Mouse (Mus musculus) urinary bladder, postnatal 14 days (tissue): ENCODE measurements at regions not wholly inside any gene's neighbourhood (a gene's known extent, or its start where the extent isn't known, plus 50 kb on each side); places are given as distances from the start of the nearest gene placed in this dataset.

Source experiments
- DNase-seq: peaks from one replicate; pipeline ENCODE4 v3.0.0; 2021; ENCODE audit warnings: low spot score

- DNase-seq = no peak
These were observed 219.4 kb upstream of the Mdfic start for GRCm38 (mm10) chr6:15501063-15501462.

DNA sequence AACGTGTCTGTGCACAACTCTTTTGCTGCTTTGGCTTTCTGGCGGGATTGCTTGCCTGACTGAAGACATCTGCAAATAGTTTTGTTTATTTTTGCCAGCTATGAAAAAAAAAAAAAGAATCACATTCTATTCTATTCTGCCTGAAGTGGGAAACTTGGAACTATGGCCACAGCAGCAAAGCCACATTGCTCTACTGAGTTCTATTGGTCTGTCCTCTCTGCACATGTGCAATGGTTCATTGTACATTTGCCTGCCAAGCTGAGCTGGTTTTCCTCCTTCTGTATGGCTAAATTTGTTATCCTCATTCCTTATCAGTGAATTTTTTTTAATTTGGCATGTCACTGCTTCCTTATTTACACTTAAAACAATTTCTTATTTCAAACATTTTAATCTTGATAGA lies 211.1 kb upstream of the Mdfic start:
- no peak for DNase-seq

DNA sequence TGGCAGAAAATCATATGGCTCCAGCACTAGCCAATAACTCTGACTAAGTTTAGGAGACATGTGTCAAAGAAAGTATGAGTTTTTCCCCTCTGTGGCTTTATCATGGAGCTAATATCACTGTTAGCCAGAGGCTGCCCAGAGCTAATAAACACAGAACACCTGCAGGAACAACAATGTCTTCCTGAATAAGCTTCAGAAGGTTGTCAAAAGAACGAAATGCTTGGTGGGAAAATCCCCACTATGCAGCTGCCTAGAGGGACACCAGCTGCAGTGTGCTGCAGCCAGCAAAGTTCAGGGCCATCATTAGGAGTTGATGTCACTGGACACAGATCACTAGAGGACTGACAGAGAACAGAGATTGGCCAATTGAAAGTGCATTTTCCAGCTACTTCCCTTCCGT lies 183.2 kb upstream of the Mdfic start:
- no peak for DNase-seq

GRCm38 (mm10) chr6:15541969-15542368 lies 178.5 kb upstream of the Mdfic start:
- DNase-seq = no peak

- DNase-seq = peak; percentile 26
These were observed 176.9 kb upstream of the Mdfic start for GRCm38 (mm10) chr6:15543516-15544080.

GRCm38 (mm10) chr6:15548833-15549232 lies 171.6 kb upstream of the Mdfic start:
- no peak for DNase-seq

GRCm38 (mm10) chr6:15592780-15593179 lies 127.7 kb upstream of the Mdfic start:
- no peak for DNase-seq

GRCm38 (mm10) chr6:15597226-15597983 lies 123.1 kb upstream of the Mdfic start:
- no peak for DNase-seq

GRCm38 (mm10) chr6:15610208-15610607 lies 110.3 kb upstream of the Mdfic start:
- no peak for DNase-seq

- DNase-seq = no peak
These were observed 94.4 kb upstream of the Mdfic start for GRCm38 (mm10) chr6:15625910-15626564.

DNA sequence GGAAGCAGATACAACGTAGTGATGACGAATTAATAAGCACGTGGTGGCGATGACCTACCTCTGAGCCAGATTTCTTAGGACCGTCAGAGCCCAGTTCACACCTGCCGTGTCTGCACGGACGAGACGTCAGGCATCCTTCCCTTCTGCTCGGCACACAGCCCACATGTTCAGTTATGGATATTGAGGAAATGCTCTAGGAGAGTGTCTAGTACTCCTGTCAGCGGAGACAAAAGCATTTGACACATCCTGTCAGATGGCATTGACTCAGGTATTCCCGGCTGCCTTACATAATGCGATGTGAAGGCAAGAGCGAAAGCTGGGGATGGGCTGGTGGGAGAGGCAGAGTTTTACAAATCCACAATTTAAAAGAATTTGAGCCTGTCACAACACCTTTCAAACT lies 81.9 kb upstream of the Mdfic start:
- DNase-seq = no peak

GRCm38 (mm10) chr6:15639378-15639777 lies 81.1 kb upstream of the Mdfic start:
- DNase-seq = no peak

DNA sequence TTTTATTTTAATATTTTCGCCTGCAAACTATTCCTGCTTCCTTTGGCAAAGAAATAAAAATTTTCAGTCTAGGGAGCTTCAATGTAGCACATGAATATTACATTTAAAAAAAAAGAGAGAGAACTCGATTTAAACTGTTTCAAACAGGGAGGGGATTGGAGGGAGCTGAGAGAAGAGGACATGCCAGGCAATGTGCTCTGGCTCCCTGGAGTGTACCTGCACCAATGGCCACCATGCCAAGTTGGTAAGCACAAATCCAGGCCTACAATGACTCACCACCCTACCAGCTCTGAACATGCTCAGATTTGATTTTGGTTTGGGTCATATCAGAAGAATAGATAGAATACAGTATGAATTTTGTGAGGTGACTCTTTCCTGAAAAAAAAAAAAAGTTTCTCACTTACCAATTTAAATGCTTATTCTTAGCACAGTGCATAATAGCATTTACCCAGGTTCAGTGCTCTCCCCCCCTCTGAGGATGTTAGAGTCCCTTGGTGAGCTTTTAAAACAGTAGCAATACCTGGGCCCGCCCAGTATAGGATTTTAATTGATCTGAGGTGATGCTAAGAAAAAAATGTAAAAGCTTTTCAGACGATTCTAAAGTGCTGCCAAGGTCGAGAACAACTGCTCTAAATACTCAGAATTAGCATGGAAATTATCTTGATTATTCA lies 80.5 kb upstream of the Mdfic start:
- DNase-seq = no peak

DNA sequence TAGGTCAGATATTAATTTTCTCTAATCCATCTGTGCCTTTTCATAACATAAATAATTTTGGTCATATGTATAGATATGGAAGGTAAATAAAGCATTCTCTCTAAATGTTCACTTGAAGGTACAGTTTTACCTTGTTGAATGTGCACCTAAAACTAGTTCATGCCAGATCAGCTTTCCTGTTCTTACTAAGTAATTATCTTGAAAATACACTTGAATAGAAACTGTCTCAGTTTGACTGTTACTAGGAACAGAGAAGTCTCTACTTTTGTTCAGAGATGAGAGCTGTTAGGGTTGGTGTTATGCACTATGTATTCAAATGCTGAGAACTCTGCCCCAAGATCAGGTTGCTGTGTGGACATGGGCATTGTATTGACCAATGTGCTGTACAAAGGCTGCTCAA lies 76.2 kb upstream of the Mdfic start:
- no peak for DNase-seq

DNA sequence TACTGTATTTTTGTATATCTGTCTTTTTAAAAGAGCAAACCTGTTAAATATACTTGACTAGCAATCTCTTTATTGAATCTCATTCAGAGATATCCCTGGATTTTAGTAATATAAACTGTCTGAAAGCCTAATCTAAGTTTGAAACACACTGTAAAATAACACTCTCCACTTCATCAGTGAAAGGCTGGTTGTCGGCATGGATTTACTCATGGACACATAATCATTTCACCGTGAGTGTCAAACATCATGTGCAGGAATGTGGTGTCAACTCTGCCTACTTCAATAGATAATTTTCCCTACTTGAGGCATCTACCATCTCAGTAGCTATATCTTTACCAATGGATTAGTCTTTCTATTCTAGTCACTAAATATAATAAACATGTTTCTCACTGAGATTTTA lies 73.0 kb upstream of the Mdfic start:
- no peak for DNase-seq
